Mouse (Mus musculus): ENCODE results near the gene Ddah1. TPM values are rescaled to one million over a fixed set of nuclear protein-coding genes. Genes with fewer than 3 reads are reported as not detected.

The Ddah1 gene
- total RNA-seq, 1 experiment = 15.5 TPM

DNA sequence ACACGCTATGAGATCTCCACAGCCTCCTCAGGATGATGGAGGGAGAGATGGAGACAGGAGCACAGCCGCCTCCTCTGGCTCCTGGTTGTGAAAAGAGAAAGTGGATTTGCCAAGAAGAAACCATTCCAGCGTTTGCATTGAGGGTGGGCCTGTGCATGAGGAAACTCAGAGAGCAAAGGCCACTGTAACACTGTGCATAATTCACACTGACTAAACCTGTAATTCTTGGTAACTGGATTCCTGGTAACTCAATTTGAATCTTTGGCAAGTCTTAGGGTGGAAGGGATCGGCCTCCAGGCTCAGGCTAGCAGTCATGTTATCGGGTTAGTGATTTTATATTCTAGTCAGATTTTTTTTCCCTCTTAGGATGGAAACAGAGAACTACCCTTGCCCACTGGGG is 17.4 kb downstream of the Ddah1 start:
- TF ChIP-seq MAFK (IDR thresholded peaks at IDR 0.05; ENCODE audit: insufficient read depth, low read depth, low read length) = no peak
- no peak for TF ChIP-seq ZNF384 (IDR thresholded peaks at IDR 0.05; ENCODE audit: low read depth, low read length)
- Histone ChIP-seq H3K9me3 (ENCODE audit: control insufficient read depth, insufficient read depth, low read depth, low read length) (no peaks in the 10 kb centered on the region), H3K4me1 (ENCODE audit: control insufficient read depth in 2 of 2, insufficient read depth in 2 of 2, low read length in 2 of 2, poor library complexity in 1 of 2) (peaks cover 0 to under 1% of the 10 kb centered on the region in 2 experiments; a peak in 3 of 4 replicates), H3K27ac (ENCODE audit: insufficient read depth, low read depth, low read length, poor library complexity, severe bottlenecking) (no peak overlapping the region), H3K9ac (ENCODE audit: insufficient read depth, low read depth, low read length, poor library complexity, severe bottlenecking) (no peak overlapping the region), H3K36me3 (ENCODE audit: control insufficient read depth, insufficient read depth, low read length, poor library complexity, severe bottlenecking) (no peaks in the 10 kb centered on the region), H3K4me3 (ENCODE audit: insufficient read depth in 1 of 2, low read depth in 1 of 2, low read length in 2 of 2, poor library complexity in 1 of 2, severe bottlenecking in 1 of 2) (no peak overlapping the region)
- no peak for DNase-seq (ENCODE audit: low read depth, low spot score)
- in situ Hi-C loops (cut with MboI; ENCODE audit: low sequenced_read_pairs in 2 of 2, unreplicated experiment in 2 of 2) = no loop called here

DNA sequence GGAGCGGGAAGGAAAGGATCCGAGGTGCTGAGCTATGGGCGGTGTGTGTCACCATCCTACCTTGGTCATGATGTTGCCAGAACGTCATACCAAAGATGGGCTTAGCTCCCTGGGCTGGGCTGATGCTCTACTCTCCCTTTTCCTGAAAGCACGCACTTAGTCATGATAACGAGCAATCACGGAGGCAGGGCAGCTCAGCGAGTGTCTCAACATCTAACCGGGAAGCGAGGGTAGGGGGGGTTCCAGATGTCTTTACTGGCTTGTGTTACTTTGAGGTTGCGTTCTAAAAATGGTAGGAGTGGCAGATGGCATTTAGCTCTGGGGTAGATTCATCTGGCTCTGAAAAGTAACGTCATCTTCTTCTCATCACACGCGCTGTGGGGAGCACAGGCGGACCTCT is 18.5 kb downstream of the Ddah1 start:
- Histone ChIP-seq H3K27ac (ENCODE audit: insufficient read depth, low read depth, low read length, poor library complexity, severe bottlenecking) (no peak overlapping the region), H3K36me3 (ENCODE audit: control insufficient read depth, insufficient read depth, low read length, poor library complexity, severe bottlenecking) (no peaks in the 10 kb centered on the region), H3K9me3 (ENCODE audit: control insufficient read depth, insufficient read depth, low read depth, low read length) (no peaks in the 10 kb centered on the region), H3K9ac (ENCODE audit: insufficient read depth, low read depth, low read length, poor library complexity, severe bottlenecking) (no peak overlapping the region), H3K4me1 (ENCODE audit: control insufficient read depth in 2 of 2, insufficient read depth in 2 of 2, low read length in 2 of 2, poor library complexity in 1 of 2) (peaks cover 2 to 5% of the 10 kb centered on the region in 2 experiments; a peak in 3 of 4 replicates), H3K4me3 (ENCODE audit: insufficient read depth in 1 of 2, low read depth in 1 of 2, low read length in 2 of 2, poor library complexity in 1 of 2, severe bottlenecking in 1 of 2) (no peak overlapping the region)
- TF ChIP-seq HCFC1 (IDR thresholded peaks at IDR 0.05; ENCODE audit: borderline replicate concordance, insufficient read depth, low read length) (no peak), ZNF384 (IDR thresholded peaks at IDR 0.05; ENCODE audit: low read depth, low read length) (no peak), ZC3H11A (IDR thresholded peaks at IDR 0.05; ENCODE audit: borderline replicate concordance, low read depth, low read length) (no peak), CHD2 (IDR thresholded peaks at IDR 0.05; ENCODE audit: low read depth, low read length) (no peak), MAFK (IDR thresholded peaks at IDR 0.05; ENCODE audit: insufficient read depth, low read depth, low read length) (no peak)
- no peak for DNase-seq (ENCODE audit: low read depth, low spot score)
- in situ Hi-C loops (cut with MboI; ENCODE audit: low sequenced_read_pairs in 2 of 2, unreplicated experiment in 2 of 2) = no loop called here

DNA sequence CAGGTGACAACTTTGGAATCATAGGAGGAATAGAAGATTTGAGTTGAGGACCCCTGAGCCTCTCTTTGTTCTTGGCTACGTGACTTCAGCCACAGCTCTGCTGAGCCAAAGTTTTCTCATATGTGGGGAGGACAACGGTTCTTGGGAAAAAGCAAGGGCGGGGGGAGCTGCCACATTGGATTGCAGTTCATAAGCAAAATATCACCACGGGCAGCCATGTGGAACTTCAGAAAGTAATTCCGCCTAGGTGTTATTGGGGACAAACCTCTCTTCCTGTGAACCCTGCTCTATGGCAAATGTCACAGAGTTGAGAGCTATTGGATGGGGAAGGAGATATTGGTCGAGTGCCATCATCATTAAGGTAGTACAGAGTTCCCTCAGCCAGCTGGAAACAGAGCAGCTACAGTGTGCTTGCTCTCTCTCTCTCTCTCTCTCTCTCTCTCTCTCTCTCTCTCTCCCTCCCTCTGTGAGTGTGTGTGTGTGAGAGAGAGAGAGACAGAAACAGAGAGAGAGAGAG is 20.0 kb downstream of the Ddah1 start:
- Histone ChIP-seq H3K27ac (ENCODE audit: insufficient read depth, low read depth, low read length, poor library complexity, severe bottlenecking) (no peak overlapping the region), H3K4me3 (ENCODE audit: insufficient read depth in 1 of 2, low read depth in 1 of 2, low read length in 2 of 2, poor library complexity in 1 of 2, severe bottlenecking in 1 of 2) (no peak overlapping the region), H3K36me3 (ENCODE audit: control insufficient read depth, insufficient read depth, low read length, poor library complexity, severe bottlenecking) (no peaks in the 10 kb centered on the region), H3K9me3 (ENCODE audit: control insufficient read depth, insufficient read depth, low read depth, low read length) (no peaks in the 10 kb centered on the region), H3K4me1 (ENCODE audit: control insufficient read depth in 2 of 2, insufficient read depth in 2 of 2, low read length in 2 of 2, poor library complexity in 1 of 2) (peaks cover 2 to 5% of the 10 kb centered on the region in 2 experiments; a peak in 3 of 4 replicates), H3K9ac (ENCODE audit: insufficient read depth, low read depth, low read length, poor library complexity, severe bottlenecking) (no peak overlapping the region)
- in situ Hi-C loops (cut with MboI; ENCODE audit: low sequenced_read_pairs in 2 of 2, unreplicated experiment in 2 of 2) = no loop called here
- no peak for DNase-seq (ENCODE audit: low read depth, low spot score)
- TF ChIP-seq CHD2 (IDR thresholded peaks at IDR 0.05; ENCODE audit: low read depth, low read length) (no peak), MAFK (IDR thresholded peaks at IDR 0.05; ENCODE audit: insufficient read depth, low read depth, low read length) (no peak), HCFC1 (IDR thresholded peaks at IDR 0.05; ENCODE audit: borderline replicate concordance, insufficient read depth, low read length) (no peak), ZC3H11A (IDR thresholded peaks at IDR 0.05; ENCODE audit: borderline replicate concordance, low read depth, low read length) (no peak), ZNF384 (IDR thresholded peaks at IDR 0.05; ENCODE audit: low read depth, low read length) (no peak)

DNA sequence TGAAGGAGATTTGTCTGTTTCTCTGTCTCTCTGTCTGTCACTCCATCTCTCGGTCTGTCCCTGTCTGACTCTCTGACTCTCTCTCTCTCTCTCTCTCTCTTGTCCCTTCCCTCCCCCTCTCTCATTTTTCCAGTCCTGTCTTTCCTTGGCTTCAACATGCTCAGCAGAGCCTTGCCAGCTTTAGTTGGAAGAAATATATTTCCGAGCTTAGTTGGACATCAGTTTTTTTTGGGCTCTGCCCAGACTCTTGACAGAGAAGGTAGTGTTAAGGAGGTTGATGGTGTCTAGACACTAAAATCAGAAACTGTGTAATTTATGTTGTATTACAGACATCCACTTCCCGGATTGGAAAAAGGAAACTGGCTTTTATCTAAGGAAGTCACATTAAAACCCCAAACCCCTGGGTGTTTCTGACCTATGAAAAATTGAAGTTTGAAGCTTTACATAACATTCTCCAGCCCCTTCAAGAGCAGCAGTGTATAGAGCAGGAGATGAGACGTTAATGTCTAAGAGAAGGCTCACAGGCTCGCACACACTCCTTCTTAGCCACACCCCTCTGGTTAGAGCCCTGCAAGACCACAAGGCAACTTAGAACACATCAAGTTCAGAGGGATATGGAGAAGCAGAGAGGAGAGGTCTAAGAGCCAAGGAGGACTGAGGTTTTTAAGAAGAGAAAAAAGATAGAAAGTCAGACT is 21.0 kb downstream of the Ddah1 start:
- Histone ChIP-seq H3K27ac (ENCODE audit: insufficient read depth, low read depth, low read length, poor library complexity, severe bottlenecking) (no peak overlapping the region), H3K9me3 (ENCODE audit: control insufficient read depth, insufficient read depth, low read depth, low read length) (no peaks in the 10 kb centered on the region), H3K36me3 (ENCODE audit: control insufficient read depth, insufficient read depth, low read length, poor library complexity, severe bottlenecking) (no peaks in the 10 kb centered on the region), H3K4me3 (ENCODE audit: insufficient read depth in 1 of 2, low read depth in 1 of 2, low read length in 2 of 2, poor library complexity in 1 of 2, severe bottlenecking in 1 of 2) (no peak overlapping the region), H3K9ac (ENCODE audit: insufficient read depth, low read depth, low read length, poor library complexity, severe bottlenecking) (no peak overlapping the region), H3K4me1 (ENCODE audit: control insufficient read depth in 2 of 2, insufficient read depth in 2 of 2, low read length in 2 of 2, poor library complexity in 1 of 2) (peaks cover 2 to 5% of the 10 kb centered on the region in 2 experiments; a peak in 3 of 4 replicates)
- TF ChIP-seq ZNF384 (IDR thresholded peaks at IDR 0.05; ENCODE audit: low read depth, low read length) (no peak), CHD2 (IDR thresholded peaks at IDR 0.05; ENCODE audit: low read depth, low read length) (no peak), MAFK (IDR thresholded peaks at IDR 0.05; ENCODE audit: insufficient read depth, low read depth, low read length) (no peak), HCFC1 (IDR thresholded peaks at IDR 0.05; ENCODE audit: borderline replicate concordance, insufficient read depth, low read length) (no peak), ZC3H11A (IDR thresholded peaks at IDR 0.05; ENCODE audit: borderline replicate concordance, low read depth, low read length) (no peak)
- DNase-seq (ENCODE audit: low read depth, low spot score) = no peak
- in situ Hi-C loops (cut with MboI; ENCODE audit: low sequenced_read_pairs in 2 of 2, unreplicated experiment in 2 of 2) = no loop called here

Data from ES-E14 (cell line).